Mouse (Mus musculus) midbrain, postnatal 0 days (tissue): Measurements from ENCODE around the gene Ndc1. TPM values are rescaled to one million over a fixed set of nuclear protein-coding genes. Genes with fewer than 3 reads are reported as not detected.
A peak's percentile ranks its signal among the peaks of the same experiment; 100 is the strongest.
"Not testable (repeated sequence)": the region's sequence is repeated elsewhere in the genome, so short reads cannot be mapped to it uniquely, and the experiment has no call there.

Experiments
- ATAC-seq: fragments of 200-750 bp; cut with Nextera tagmentation; 2 replicates; pipeline ENCODE4 v1.8.0; 2017; ENCODE audit warnings: moderate number of reproducible peaks, mild to moderate bottlenecking, moderate TSS enrichment, moderate library complexity; ENCODE audit not compliant: low FRiP score
- DNase-seq: peaks from one replicate; pipeline ENCODE4 v3.0.0-alpha.2; 2015; ENCODE audit warnings: low spot score
- H3K27ac ChIP-seq: fragments of 300-500 bp; sonication (generic); 2 replicates; pipeline ENCODE4 v1.5.1; 2014; ENCODE audit warnings: low read depth, mild to moderate bottlenecking, low read length, mixed read lengths
- H3K27me3 ChIP-seq: fragments of 300-500 bp; sonication (generic); 2 replicates; pipeline ENCODE4 v1.6.1; 2014; ENCODE audit warnings: low read length, control low read depth, mixed read lengths; ENCODE audit not compliant: insufficient read depth
- H3K36me3 ChIP-seq: fragments of 300-500 bp; sonication (generic); 2 replicates; pipeline ENCODE4 v1.6.1; 2014; ENCODE audit warnings: low read length, control low read depth, mixed read lengths; ENCODE audit not compliant: insufficient read depth
- H3K4me1 ChIP-seq: fragments of 300-500 bp; sonication (generic); 2 replicates; pipeline ENCODE4 v1.6.1; 2014; ENCODE audit warnings: mild to moderate bottlenecking, control low read depth, antibody characterized with exemption, low read length, mixed read lengths; ENCODE audit not compliant: insufficient read depth
- H3K4me2 ChIP-seq: fragments of 300-500 bp; sonication (generic); 2 replicates; pipeline ENCODE4 v1.6.1; 2014; ENCODE audit warnings: low read depth, mild to moderate bottlenecking, low read length, mixed read lengths; ENCODE audit not compliant: poor library complexity, severe bottlenecking
- H3K4me3 ChIP-seq: fragments of 300-500 bp; sonication (generic); 2 replicates; pipeline ENCODE4 v1.5.1; 2014; ENCODE audit warnings: low read depth, mild to moderate bottlenecking, low read length, moderate library complexity
- H3K9ac ChIP-seq: fragments of 300-500 bp; sonication (generic); replicated peaks from 2 replicates; pipeline ENCODE4 v1.6.1; 2014; ENCODE audit warnings: mild to moderate bottlenecking, low read length, moderate library complexity, mixed read lengths; ENCODE audit not compliant: poor library complexity, severe bottlenecking
- H3K9me3 ChIP-seq: fragments of 300-500 bp; sonication (generic); 2 replicates; pipeline ENCODE4 v1.6.1; 2016; ENCODE audit warnings: low read length, control low read depth
- CTCF ChIP-seq: IDR thresholded peaks from 2 replicates; pipeline ENCODE4 v1.5.1; 2016; ENCODE audit warnings: antibody characterized with exemption, mild to moderate bottlenecking
- WGBS: fragments of 180-500 bp; shearing (Covaris S2); extraction: QIAGEN DNeasy Blood & Tissue Kit; methylation state at CpG from one replicate; pipeline ENCODE4 v1.1.7; 2014; 5-methylcytosine and 5-hydroxymethylcytosine counted together
- polyA plus RNA-seq: library from polyadenylated mRNA; unstranded; fragments of >200 nt; fragmentation: Nextera tagmentation; extraction: Ambion mirVana; gene quantifications from 2 replicates; pipeline ENCODE4 v1.2.1, GENCODE M21; 2015
- total RNA-seq: library from RNA; depleted of rRNA; stranded (reverse); fragments of >200 nt; gene quantifications from 2 replicates; pipeline ENCODE4 v1.2.3, GENCODE M21; 2014

Gene Ndc1
- total and polyA plus RNA-seq, 2 experiments from 2014 or later, result 21.5 to 36.8 TPM

DNA sequence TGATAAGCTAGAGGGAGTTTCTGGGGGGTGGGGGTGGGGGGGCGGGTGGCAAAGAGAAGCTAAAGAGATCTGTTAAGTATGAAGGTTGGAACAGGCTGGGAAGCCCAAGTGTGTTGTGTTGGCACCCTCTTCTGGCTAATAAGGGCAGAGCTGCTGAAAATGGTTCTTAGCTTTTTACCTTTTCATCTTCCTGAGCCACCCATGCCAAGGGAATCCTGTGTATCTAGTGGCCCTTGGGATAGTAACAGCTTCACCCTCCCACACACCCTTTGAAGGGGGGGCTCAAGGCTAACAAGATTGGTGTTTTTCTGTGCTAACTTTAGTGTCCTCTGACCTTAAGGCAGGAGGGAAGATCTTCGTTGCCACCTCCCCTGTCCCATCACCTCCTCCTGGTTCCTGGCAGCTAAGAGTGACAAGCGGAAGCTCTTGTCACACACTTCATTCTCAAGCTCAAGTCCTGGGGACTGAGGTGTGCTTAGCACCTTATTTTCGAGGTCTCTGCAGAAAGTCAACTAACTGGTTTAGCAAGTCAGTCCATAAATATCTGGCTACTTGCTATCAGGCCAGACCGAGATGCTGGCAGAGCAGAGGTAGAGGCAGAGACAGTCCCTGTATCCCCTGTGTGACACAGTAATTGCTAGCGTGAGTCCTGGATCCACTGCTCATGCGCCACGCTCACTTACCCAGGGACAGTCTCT is 18.1 kb upstream of the Ndc1 start:
- 75% methylated on average over 8 of the region's 8 CpGs for WGBS
- H3K36me3 ChIP-seq, result peaks cover 15% of the 10 kb centered on the region
- DNase-seq, result peak; percentile 90
- ATAC-seq, result peak; percentile 58
- no peaks in the 10 kb centered on the region for H3K4me1 ChIP-seq
- no peak overlapping the region for H3K4me2 ChIP-seq
- no peak overlapping the region for H3K4me3 ChIP-seq
- H3K9ac ChIP-seq, result no peak overlapping the region
- no peaks in the 10 kb centered on the region for H3K27me3 ChIP-seq
- TF ChIP-seq CTCF, result peak; percentile 82
- no peak overlapping the region for H3K27ac ChIP-seq
- no peaks in the 10 kb centered on the region for H3K9me3 ChIP-seq

DNA sequence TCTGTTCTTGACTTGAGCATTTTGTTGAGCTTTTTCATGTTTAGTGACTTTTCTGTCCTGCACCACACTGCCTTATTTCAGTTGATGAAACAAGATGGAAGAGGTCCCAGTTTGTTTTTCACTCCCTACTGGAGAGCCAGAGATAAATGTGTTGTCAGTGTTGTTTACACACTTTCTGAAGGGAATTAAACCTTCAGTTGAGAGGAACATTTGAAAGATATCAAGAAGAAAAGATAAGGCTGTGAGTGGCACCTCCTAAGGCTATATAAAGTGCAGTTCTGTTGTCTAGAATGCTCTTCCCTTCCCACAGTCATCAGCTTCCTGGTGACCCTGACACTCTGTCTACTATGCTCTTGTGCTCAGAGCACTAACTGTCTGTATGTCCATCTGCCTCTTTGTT is 16.2 kb upstream of the Ndc1 start:
- TF ChIP-seq CTCF, result no peak
- Histone ChIP-seq H3K9me3 (no peaks in the 10 kb centered on the region), H3K27ac (no peak overlapping the region), H3K4me3 (no peak overlapping the region), H3K9ac (no peak overlapping the region), H3K27me3 (no peaks in the 10 kb centered on the region), H3K4me1 (no peaks in the 10 kb centered on the region), H3K36me3 (peaks cover 15% of the 10 kb centered on the region), H3K4me2 (no peak overlapping the region)
- ATAC-seq (no peak), DNase-seq (no peak)

DNA sequence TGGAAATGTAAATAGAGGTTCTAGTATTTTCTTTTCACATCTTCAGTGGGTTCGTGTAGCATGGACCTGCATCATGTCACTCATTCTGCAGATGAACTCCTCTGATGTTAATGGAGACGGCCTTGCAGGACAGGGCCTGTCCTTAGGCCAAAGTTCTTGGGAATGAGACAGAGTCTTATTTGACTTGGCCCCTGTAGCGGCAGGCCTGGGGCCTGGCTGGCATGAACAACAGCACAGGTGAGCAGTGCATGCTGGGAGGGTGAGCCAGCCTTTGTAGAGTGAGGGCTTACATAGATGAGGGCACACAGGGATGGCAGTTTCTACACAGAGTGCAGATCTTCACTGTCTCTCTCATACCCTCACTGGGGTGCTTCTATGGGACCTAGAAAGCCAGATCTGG is 14.0 kb upstream of the Ndc1 start:
- 85% methylated on average over 3 of the region's 3 CpGs for WGBS
- no peak overlapping the region for H3K9ac ChIP-seq
- H3K9me3 ChIP-seq, result no peaks in the 10 kb centered on the region
- no peak for TF ChIP-seq CTCF
- DNase-seq, result no peak
- no peaks in the 10 kb centered on the region for H3K4me1 ChIP-seq
- peaks cover 16% of the 10 kb centered on the region for H3K36me3 ChIP-seq
- no peaks in the 10 kb centered on the region for H3K27me3 ChIP-seq
- H3K27ac ChIP-seq, result no peak overlapping the region
- no peak for ATAC-seq
- no peak overlapping the region for H3K4me2 ChIP-seq
- H3K4me3 ChIP-seq, result no peak overlapping the region

DNA sequence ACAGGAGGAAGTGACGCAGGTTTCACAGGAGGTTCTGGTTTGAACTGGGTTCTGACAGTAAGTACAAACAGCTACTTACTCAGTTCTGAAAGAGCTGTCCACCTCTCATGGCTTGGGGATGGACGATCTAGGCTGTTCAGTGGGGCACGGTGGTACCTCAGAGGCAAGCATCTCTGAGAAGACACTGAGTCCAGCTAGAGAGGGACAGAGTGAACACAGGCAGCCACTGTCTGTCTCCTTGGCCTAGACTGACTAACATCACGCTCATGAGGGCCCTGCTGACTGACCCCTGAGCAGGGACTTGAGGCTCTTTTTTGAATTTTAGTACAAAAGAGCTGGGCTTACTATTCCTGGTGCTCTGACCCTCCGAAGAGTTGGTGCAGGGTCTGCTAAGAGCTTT is 13.5 kb upstream of the Ndc1 start:
- Histone ChIP-seq H3K27ac (no peak overlapping the region), H3K4me2 (no peak overlapping the region), H3K27me3 (no peaks in the 10 kb centered on the region), H3K36me3 (peaks cover 19% of the 10 kb centered on the region), H3K4me3 (no peak overlapping the region), H3K9me3 (no peaks in the 10 kb centered on the region), H3K4me1 (no peaks in the 10 kb centered on the region), H3K9ac (no peak overlapping the region)
- WGBS, result 89% methylated on average over 5 of the region's 5 CpGs
- ATAC-seq, result no peak
- TF ChIP-seq CTCF, result no peak
- DNase-seq, result no peak

DNA sequence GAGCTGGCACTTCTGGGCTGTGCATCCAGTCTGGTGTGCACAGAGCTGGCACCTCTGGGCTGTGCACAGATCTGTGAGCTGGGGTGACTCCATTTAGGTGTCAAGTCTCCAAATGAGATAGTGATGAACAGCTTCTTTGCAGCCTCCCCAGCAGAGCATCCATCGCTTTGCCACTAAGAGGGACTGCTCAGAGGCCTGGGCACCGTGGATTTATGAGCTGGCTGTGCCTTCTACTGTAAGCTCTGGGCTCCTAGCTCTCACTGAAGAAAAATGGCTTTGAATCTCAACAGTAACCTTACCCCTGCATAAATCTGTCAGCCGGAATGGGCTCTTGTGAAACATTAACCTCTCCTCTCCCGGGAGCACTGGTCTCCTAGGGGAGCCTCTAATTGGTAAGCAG is 13.0 kb upstream of the Ndc1 start:
- H3K9ac ChIP-seq, result no peak overlapping the region
- 63% methylated on average over 4 of the region's 4 CpGs for WGBS

DNA sequence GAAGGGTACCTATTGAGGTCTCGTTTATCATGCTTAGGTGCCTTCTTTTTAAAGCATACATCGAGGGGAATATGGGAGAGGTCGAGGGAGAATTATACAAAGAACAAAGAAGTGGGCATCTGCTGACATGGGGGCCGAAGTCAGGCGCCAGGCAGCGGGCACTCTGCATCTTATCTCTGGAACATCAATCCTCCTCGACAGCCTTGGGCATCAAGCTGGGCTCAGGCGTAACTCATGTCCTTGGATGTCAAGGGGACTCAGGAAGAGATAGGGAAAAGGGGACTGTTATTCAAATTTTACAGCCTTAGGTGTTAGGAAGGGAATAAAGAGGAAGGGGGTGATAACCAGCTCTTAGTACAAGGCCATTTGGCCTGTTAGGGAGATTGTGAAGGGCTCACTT is 10.4 kb upstream of the Ndc1 start:
- not testable (repeated sequence) for H3K27ac ChIP-seq, ATAC-seq, H3K4me1 ChIP-seq, H3K4me2 ChIP-seq, H3K27me3 ChIP-seq, DNase-seq, H3K4me3 ChIP-seq, H3K9ac ChIP-seq, H3K9me3 ChIP-seq
- H3K36me3 ChIP-seq, result peaks cover 12% of the 10 kb centered on the region
- 73% methylated on average over 8 of the region's 8 CpGs for WGBS

More for the DNA sequence above, 13.0 kb upstream of the Ndc1 start:
- Histone ChIP-seq H3K27ac (no peak overlapping the region), H3K9me3 (no peaks in the 10 kb centered on the region), H3K4me3 (no peak overlapping the region), H3K4me1 (no peaks in the 10 kb centered on the region), H3K27me3 (no peaks in the 10 kb centered on the region), H3K4me2 (no peak overlapping the region), H3K36me3 (peaks cover 19% of the 10 kb centered on the region)
- DNase-seq (no peak), ATAC-seq (no peak)
- no peak for TF ChIP-seq CTCF
